Mouse (Mus musculus): ENCODE results near the gene Pdhx. TPM values are rescaled to one million over a fixed set of nuclear protein-coding genes. Genes with fewer than 3 reads are reported as not detected.

The Pdhx gene
- total RNA-seq, 1 experiment = 35.6 TPM

DNA sequence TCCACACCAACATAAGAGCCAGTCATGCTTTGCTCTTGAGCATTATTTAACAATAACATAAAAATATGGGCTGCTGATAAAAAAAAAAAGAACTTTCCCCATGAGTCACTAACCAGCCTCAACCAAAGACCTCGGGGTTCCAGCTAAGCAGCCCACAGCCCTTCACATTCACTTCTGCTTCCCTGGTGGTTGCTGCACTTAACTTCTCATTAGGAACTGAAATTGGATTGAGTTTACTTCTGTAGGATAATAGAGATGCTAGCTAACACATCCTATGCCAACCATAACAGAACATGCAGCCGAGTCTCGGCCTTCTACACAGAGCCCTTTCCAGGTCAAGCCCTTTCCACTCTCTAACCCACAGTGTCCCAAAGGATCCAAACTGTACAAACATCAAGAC is 65.1 kb downstream of the Pdhx start:
- H3K27ac ChIP-seq (ENCODE audit: insufficient read depth, low read depth, low read length, poor library complexity, severe bottlenecking) = no peak overlapping the region
- H3K4me3 ChIP-seq (ENCODE audit: insufficient read depth in 1 of 2, low read depth in 1 of 2, low read length in 2 of 2, poor library complexity in 1 of 2, severe bottlenecking in 1 of 2) = no peak overlapping the region
- H3K36me3 ChIP-seq (ENCODE audit: control insufficient read depth, insufficient read depth, low read length, poor library complexity, severe bottlenecking) = no peaks in the 10 kb centered on the region
- H3K9me3 ChIP-seq (ENCODE audit: control insufficient read depth, insufficient read depth, low read depth, low read length) = no peaks in the 10 kb centered on the region
- no peak for DNase-seq (ENCODE audit: low read depth, low spot score)
- TF ChIP-seq ZNF384 (IDR thresholded peaks at IDR 0.05; ENCODE audit: low read depth, low read length) = no peak
- TF ChIP-seq HCFC1 (IDR thresholded peaks at IDR 0.05; ENCODE audit: borderline replicate concordance, insufficient read depth, low read length) = no peak
- no peak for TF ChIP-seq CHD2 (IDR thresholded peaks at IDR 0.05; ENCODE audit: low read depth, low read length)
- no peak for TF ChIP-seq ZC3H11A (IDR thresholded peaks at IDR 0.05; ENCODE audit: borderline replicate concordance, low read depth, low read length)
- no peak for TF ChIP-seq MAFK (IDR thresholded peaks at IDR 0.05; ENCODE audit: insufficient read depth, low read depth, low read length)
- no peaks in the 10 kb centered on the region for H3K4me1 ChIP-seq (ENCODE audit: control insufficient read depth in 2 of 2, insufficient read depth in 2 of 2, low read length in 2 of 2, poor library complexity in 1 of 2)
- H3K9ac ChIP-seq (ENCODE audit: insufficient read depth, low read depth, low read length, poor library complexity, severe bottlenecking) = no peak overlapping the region
- in situ Hi-C loops (cut with MboI; ENCODE audit: low sequenced_read_pairs in 2 of 2, unreplicated experiment in 2 of 2) = no loop called here

DNA sequence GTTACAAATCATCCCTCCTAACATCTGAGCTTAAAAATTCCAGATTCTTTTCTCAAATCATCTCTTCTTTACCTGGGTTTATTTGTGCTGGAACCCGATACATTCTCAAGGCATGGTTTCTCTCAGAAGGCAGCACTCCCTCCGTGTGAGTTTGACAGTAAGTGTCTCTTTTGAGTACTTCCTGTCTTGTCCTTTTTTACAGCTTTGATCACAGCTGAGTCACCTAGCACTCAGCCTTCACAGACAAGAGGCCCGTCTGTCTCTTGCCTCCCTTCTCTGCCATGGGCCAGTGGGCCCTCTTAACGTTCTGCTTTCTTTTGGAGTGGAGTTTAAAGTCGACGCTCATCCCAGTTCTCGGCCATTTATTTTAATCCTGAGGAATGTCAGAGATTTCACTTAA is 68.7 kb downstream of the Pdhx start:
- H3K9ac ChIP-seq (ENCODE audit: insufficient read depth, low read depth, low read length, poor library complexity, severe bottlenecking) = no peak overlapping the region
- no peaks in the 10 kb centered on the region for H3K36me3 ChIP-seq (ENCODE audit: control insufficient read depth, insufficient read depth, low read length, poor library complexity, severe bottlenecking)
- in situ Hi-C loops (cut with MboI; ENCODE audit: low sequenced_read_pairs in 2 of 2, unreplicated experiment in 2 of 2) = no loop called here
- H3K9me3 ChIP-seq (ENCODE audit: control insufficient read depth, insufficient read depth, low read depth, low read length) = no peaks in the 10 kb centered on the region
- no peak for DNase-seq (ENCODE audit: low read depth, low spot score)
- H3K4me3 ChIP-seq (ENCODE audit: insufficient read depth in 1 of 2, low read depth in 1 of 2, low read length in 2 of 2, poor library complexity in 1 of 2, severe bottlenecking in 1 of 2) = no peak overlapping the region
- TF ChIP-seq ZNF384 (IDR thresholded peaks at IDR 0.05; ENCODE audit: low read depth, low read length) (no peak), CHD2 (IDR thresholded peaks at IDR 0.05; ENCODE audit: low read depth, low read length) (no peak)
- no peaks in the 10 kb centered on the region for H3K4me1 ChIP-seq (ENCODE audit: control insufficient read depth in 2 of 2, insufficient read depth in 2 of 2, low read length in 2 of 2, poor library complexity in 1 of 2)
- H3K27ac ChIP-seq (ENCODE audit: insufficient read depth, low read depth, low read length, poor library complexity, severe bottlenecking) = no peak overlapping the region

DNA sequence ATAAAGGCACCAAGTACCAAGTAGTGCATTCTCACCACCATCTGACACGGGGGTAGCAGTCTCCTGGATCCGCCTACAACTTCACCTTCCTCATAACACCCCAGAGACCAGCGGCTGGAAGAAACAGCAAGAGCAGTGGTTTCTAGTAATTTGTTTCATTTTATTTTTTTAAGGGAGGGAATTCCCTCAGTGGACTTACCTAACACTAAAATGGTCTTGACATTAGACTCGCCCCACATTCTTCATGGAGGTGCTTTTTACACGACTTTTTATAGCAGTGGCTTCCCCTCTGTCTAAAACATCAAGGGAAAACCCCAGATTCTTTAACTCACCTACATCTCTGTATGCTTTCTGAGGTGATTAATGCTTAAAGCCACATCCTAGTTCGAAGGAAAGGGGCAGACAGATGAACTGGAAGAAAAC is 74.1 kb downstream of the Pdhx start:
- Histone ChIP-seq H3K36me3 (ENCODE audit: control insufficient read depth, insufficient read depth, low read length, poor library complexity, severe bottlenecking) (no peaks in the 10 kb centered on the region), H3K9me3 (ENCODE audit: control insufficient read depth, insufficient read depth, low read depth, low read length) (no peaks in the 10 kb centered on the region), H3K4me1 (ENCODE audit: control insufficient read depth in 2 of 2, insufficient read depth in 2 of 2, low read length in 2 of 2, poor library complexity in 1 of 2) (no peaks in the 10 kb centered on the region), H3K27ac (ENCODE audit: insufficient read depth, low read depth, low read length, poor library complexity, severe bottlenecking) (no peak overlapping the region), H3K9ac (ENCODE audit: insufficient read depth, low read depth, low read length, poor library complexity, severe bottlenecking) (no peak overlapping the region), H3K4me3 (ENCODE audit: insufficient read depth in 1 of 2, low read depth in 1 of 2, low read length in 2 of 2, poor library complexity in 1 of 2, severe bottlenecking in 1 of 2) (no peak overlapping the region)
- DNase-seq (ENCODE audit: low read depth, low spot score) = no peak
- in situ Hi-C loops (cut with MboI; ENCODE audit: low sequenced_read_pairs in 2 of 2, unreplicated experiment in 2 of 2) = no loop called here
- TF ChIP-seq ZNF384 (IDR thresholded peaks at IDR 0.05; ENCODE audit: low read depth, low read length) (no peak), ZC3H11A (IDR thresholded peaks at IDR 0.05; ENCODE audit: borderline replicate concordance, low read depth, low read length) (no peak), CHD2 (IDR thresholded peaks at IDR 0.05; ENCODE audit: low read depth, low read length) (no peak), MAFK (IDR thresholded peaks at IDR 0.05; ENCODE audit: insufficient read depth, low read depth, low read length) (no peak), HCFC1 (IDR thresholded peaks at IDR 0.05; ENCODE audit: borderline replicate concordance, insufficient read depth, low read length) (no peak)

DNA sequence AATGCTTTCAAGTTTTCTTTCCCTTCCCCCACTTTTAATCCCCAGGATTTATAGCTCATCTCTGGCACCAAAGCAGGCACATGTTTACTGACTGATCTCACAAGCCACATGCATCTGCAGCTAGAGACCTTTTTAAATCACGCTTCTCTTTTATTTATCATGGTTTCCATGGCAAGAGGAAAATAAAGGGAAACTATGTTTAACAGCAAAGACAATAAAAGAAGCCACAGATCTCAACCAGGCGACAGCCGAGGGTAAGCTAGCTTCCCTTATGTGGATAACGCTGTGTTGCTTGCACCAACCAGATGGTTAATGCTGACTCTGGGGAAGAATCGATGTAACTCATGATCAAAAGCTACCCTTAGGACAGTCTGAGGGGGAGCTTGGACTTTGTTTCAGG is 75.0 kb downstream of the Pdhx start:
- Histone ChIP-seq H3K36me3 (ENCODE audit: control insufficient read depth, insufficient read depth, low read length, poor library complexity, severe bottlenecking) (no peaks in the 10 kb centered on the region), H3K9ac (ENCODE audit: insufficient read depth, low read depth, low read length, poor library complexity, severe bottlenecking) (no peak overlapping the region), H3K4me3 (ENCODE audit: insufficient read depth in 1 of 2, low read depth in 1 of 2, low read length in 2 of 2, poor library complexity in 1 of 2, severe bottlenecking in 1 of 2) (no peak overlapping the region), H3K27ac (ENCODE audit: insufficient read depth, low read depth, low read length, poor library complexity, severe bottlenecking) (no peak overlapping the region), H3K9me3 (ENCODE audit: control insufficient read depth, insufficient read depth, low read depth, low read length) (no peaks in the 10 kb centered on the region), H3K4me1 (ENCODE audit: control insufficient read depth in 2 of 2, insufficient read depth in 2 of 2, low read length in 2 of 2, poor library complexity in 1 of 2) (no peaks in the 10 kb centered on the region)
- no peak for DNase-seq (ENCODE audit: low read depth, low spot score)
- in situ Hi-C loops (cut with MboI; ENCODE audit: low sequenced_read_pairs in 2 of 2, unreplicated experiment in 2 of 2) = no loop called here
- no peak for TF ChIP-seq ZC3H11A (IDR thresholded peaks at IDR 0.05; ENCODE audit: borderline replicate concordance, low read depth, low read length)
- TF ChIP-seq HCFC1 (IDR thresholded peaks at IDR 0.05; ENCODE audit: borderline replicate concordance, insufficient read depth, low read length) = no peak
- TF ChIP-seq CHD2 (IDR thresholded peaks at IDR 0.05; ENCODE audit: low read depth, low read length) = no peak
- TF ChIP-seq MAFK (IDR thresholded peaks at IDR 0.05; ENCODE audit: insufficient read depth, low read depth, low read length) = no peak
- TF ChIP-seq ZNF384 (IDR thresholded peaks at IDR 0.05; ENCODE audit: low read depth, low read length) = no peak

DNA sequence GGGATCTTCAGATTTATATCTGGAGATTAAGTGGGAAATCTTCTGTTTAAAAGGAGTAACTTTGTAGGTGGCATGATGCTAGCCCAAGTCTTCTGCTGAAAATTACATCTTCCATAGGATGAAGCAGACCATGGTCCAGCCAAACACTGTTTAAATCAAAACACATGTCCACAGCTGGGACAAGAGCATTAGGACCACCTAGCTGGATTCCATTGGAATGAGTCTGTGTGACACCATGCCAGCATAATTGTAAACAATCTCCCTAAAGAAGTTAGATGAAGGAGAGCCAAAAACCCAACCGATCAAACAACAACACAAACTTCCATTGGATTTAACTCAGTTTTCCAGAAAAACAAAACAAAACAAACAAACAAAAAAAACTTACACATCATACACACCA is 75.4 kb downstream of the Pdhx start:
- H3K9ac ChIP-seq (ENCODE audit: insufficient read depth, low read depth, low read length, poor library complexity, severe bottlenecking) = no peak overlapping the region
- no peaks in the 10 kb centered on the region for H3K9me3 ChIP-seq (ENCODE audit: control insufficient read depth, insufficient read depth, low read depth, low read length)
- TF ChIP-seq CHD2 (IDR thresholded peaks at IDR 0.05; ENCODE audit: low read depth, low read length) (no peak), HCFC1 (IDR thresholded peaks at IDR 0.05; ENCODE audit: borderline replicate concordance, insufficient read depth, low read length) (no peak), ZNF384 (IDR thresholded peaks at IDR 0.05; ENCODE audit: low read depth, low read length) (no peak), ZC3H11A (IDR thresholded peaks at IDR 0.05; ENCODE audit: borderline replicate concordance, low read depth, low read length) (no peak), MAFK (IDR thresholded peaks at IDR 0.05; ENCODE audit: insufficient read depth, low read depth, low read length) (no peak)
- no peaks in the 10 kb centered on the region for H3K4me1 ChIP-seq (ENCODE audit: control insufficient read depth in 2 of 2, insufficient read depth in 2 of 2, low read length in 2 of 2, poor library complexity in 1 of 2)
- DNase-seq (ENCODE audit: low read depth, low spot score) = no peak
- in situ Hi-C loops (cut with MboI; ENCODE audit: low sequenced_read_pairs in 2 of 2, unreplicated experiment in 2 of 2) = no loop called here
- H3K36me3 ChIP-seq (ENCODE audit: control insufficient read depth, insufficient read depth, low read length, poor library complexity, severe bottlenecking) = no peaks in the 10 kb centered on the region
- H3K27ac ChIP-seq (ENCODE audit: insufficient read depth, low read depth, low read length, poor library complexity, severe bottlenecking) = no peak overlapping the region
- no peak overlapping the region for H3K4me3 ChIP-seq (ENCODE audit: insufficient read depth in 1 of 2, low read depth in 1 of 2, low read length in 2 of 2, poor library complexity in 1 of 2, severe bottlenecking in 1 of 2)

Data from ES-E14 (cell line).